ENCODE assay signal across 11 mouse cellular contexts in the genomic region with DNA sequence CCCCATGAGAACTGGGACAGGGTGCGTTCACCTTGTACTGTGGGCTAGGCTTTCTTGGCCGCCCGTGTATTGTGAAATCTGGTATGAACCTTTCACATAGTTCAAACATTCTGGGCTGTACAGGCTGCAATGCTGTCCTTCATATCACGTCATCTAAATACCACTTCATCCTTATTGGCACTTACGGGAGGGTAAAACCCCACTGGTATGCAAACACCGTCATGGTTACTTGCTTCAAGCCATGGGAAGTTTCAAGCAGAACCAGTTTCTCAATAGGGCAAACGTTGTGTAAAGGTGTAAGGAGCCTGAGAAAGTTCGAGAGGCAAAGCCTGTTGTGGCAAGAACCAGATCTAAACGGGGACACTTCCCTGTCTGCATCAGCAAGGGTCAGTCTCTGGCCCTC. TPM values are rescaled to one million over a fixed set of nuclear protein-coding genes. Genes with fewer than 3 reads are reported as not detected.
DNase-seq lines count a peak whose midpoint lies in the region; ATAC-seq lines count a peak whose summit lies in the region.
"Had no signal": no experiment of that assay in that cellular context is flagged by ENCODE, and none has a peak within 500 bp of the region (broad histone marks: within the 10 kb centered on the region; RNA-seq: fewer than 3 reads in every experiment).

No protein-coding gene starts in this region.

- H3K27ac ChIP-seq in liver, embryonic 15.5 days (replicated peaks) = no peak overlapping the region
- no peak overlapping the region for H3K27ac ChIP-seq in liver, embryonic 12.5 days
- no peak overlapping the region for H3K27ac ChIP-seq in stomach, embryonic 14.5 days (ENCODE audit: low read length)

- intact Hi-C loops in heart, postnatal 25 days (cut with DNase I) = no loop called here

- H3K27me3 ChIP-seq in liver, embryonic 15.5 days = no peaks in the 10 kb centered on the region; the same call in 1 of the 2 replicates
- H3K27me3 ChIP-seq in liver, embryonic 12.5 days (replicated peaks) = no peaks in the 10 kb centered on the region
- H3K27me3 ChIP-seq in stomach, embryonic 14.5 days (ENCODE audit: control insufficient read depth, insufficient read depth, low read length) = no peaks in the 10 kb centered on the region

- H3K9ac ChIP-seq in liver, embryonic 15.5 days = no peak overlapping the region
- H3K9ac ChIP-seq in liver, embryonic 12.5 days = no peak overlapping the region
- no peak overlapping the region for H3K9ac ChIP-seq in stomach, embryonic 14.5 days (replicated peaks; ENCODE audit: low read depth, low read length)

- no peak overlapping the region for H3K4me2 ChIP-seq in liver, embryonic 15.5 days
- H3K4me2 ChIP-seq in liver, embryonic 12.5 days = no peak overlapping the region
- no peak overlapping the region for H3K4me2 ChIP-seq in stomach, embryonic 14.5 days (replicated peaks; ENCODE audit: low read depth, low read length)
- H3K4me2 ChIP-seq: heart, embryonic 11.5 days had no signal

- WGBS in liver, embryonic 15.5 days (ENCODE audit: insufficient replicate concordance) = 56% methylated on average over 9 of the region's 9 CpGs
- 73% methylated on average over 9 of the region's 9 CpGs for WGBS in liver, embryonic 12.5 days (ENCODE audit: insufficient replicate concordance)
- WGBS in stomach, embryonic 14.5 days = 65% methylated on average over 9 of the region's 9 CpGs

- peaks cover 13% of the 10 kb centered on the region for H3K4me1 ChIP-seq in liver, embryonic 15.5 days (replicated peaks)
- no peaks in the 10 kb centered on the region for H3K4me1 ChIP-seq in liver, embryonic 12.5 days
- H3K4me1 ChIP-seq in stomach, embryonic 14.5 days (ENCODE audit: control insufficient read depth, insufficient read depth, low read length) = no peaks in the 10 kb centered on the region

- no peaks in the 10 kb centered on the region for H3K36me3 ChIP-seq in liver, embryonic 15.5 days (replicated peaks)
- no peaks in the 10 kb centered on the region for H3K36me3 ChIP-seq in liver, embryonic 12.5 days
- no peaks in the 10 kb centered on the region for H3K36me3 ChIP-seq in stomach, embryonic 14.5 days (ENCODE audit: control insufficient read depth, insufficient read depth, low read length)

- no peaks in the 10 kb centered on the region for H3K9me3 ChIP-seq in liver, embryonic 15.5 days (replicated peaks)
- H3K9me3 ChIP-seq in liver, embryonic 12.5 days (replicated peaks) = no peaks in the 10 kb centered on the region
- H3K9me3 ChIP-seq in stomach, embryonic 14.5 days (ENCODE audit: control insufficient read depth, low read depth, low read length) = no peaks in the 10 kb centered on the region

- peak; percentile 64; the same call in 1 of the 2 replicates for ATAC-seq in liver, embryonic 15.5 days (ENCODE audit: insufficient read depth)
- no peak for ATAC-seq in liver, embryonic 12.5 days
- peak; percentile 65 for ATAC-seq in stomach, embryonic 14.5 days (ENCODE audit: insufficient number of reproducible peaks, insufficient read depth, low FRiP score, low read depth)

- H3K4me3 ChIP-seq in liver, embryonic 15.5 days (replicated peaks) = no peak overlapping the region
- H3K4me3 ChIP-seq in liver, embryonic 12.5 days = no peak overlapping the region
- H3K4me3 ChIP-seq in stomach, embryonic 14.5 days (ENCODE audit: low read depth, low read length) = no peak overlapping the region

- peak; percentile 99 for DNase-seq in gonadal fat pad, adult 2 months (ENCODE audit: low read depth)
- DNase-seq in lung, adult 18-20 months = peak; percentile 86 to 92
- DNase-seq in left cerebral cortex, adult 8-10 months (ENCODE audit: low spot score in 2 of 2) = no peak
- DNase-seq in heart, postnatal 25 days (ENCODE audit: low spot score) = no peak
- no peak for DNase-seq in gastrocnemius, postnatal 4 days (ENCODE audit: low spot score in 2 of 2)
- DNase-seq: adrenal gland, adult 8-10 months; cerebellum, adult 9-10 months had no signal

RNA-seq across cellular contexts. Expression of a gene that starts 10.2 kb away (rescaled TPM):
- 5.1 TPM in 2 replicates for polyA plus RNA-seq in liver, embryonic 15.5 days (2015; fragmentation: Nextera tagmentation; extraction: Ambion mirVana)
- polyA plus RNA-seq in liver, embryonic 12.5 days (2016; fragmentation: Nextera tagmentation; extraction: Ambion mirVana) = 6.6 and 6.7 TPM in 2 replicates
- 11.4 and 14.1 TPM in 2 replicates for polyA plus RNA-seq in gonadal fat pad, adult 2 months (2012; rRNA removed)
- 19.2 and 21.4 TPM in 2 replicates for polyA plus RNA-seq in stomach, embryonic 14.5 days (2014; fragmentation: Nextera tagmentation; extraction: Ambion mirVana)
- total RNA-seq in left cerebral cortex, adult 8-10 months (2022) = 10 to 100 TPM in 3 of 4 experiments, 1 to 10 TPM in 1; 9.9 to 16.3 (median 14.0) TPM
- 10 to 100 TPM; 22.8 TPM for total RNA-seq in heart, postnatal 25 days (2021)
- total RNA-seq in gastrocnemius, postnatal 4 days (2021) = 10 to 100 TPM; 27.8 to 29.7 TPM

RNA-seq across cellular contexts. Expression of a gene that starts 27.3 kb away (rescaled TPM):
- polyA plus RNA-seq in liver, embryonic 15.5 days (2015; fragmentation: Nextera tagmentation; extraction: Ambion mirVana) = 2.1 and 2.4 TPM in 2 replicates
- polyA plus RNA-seq in liver, embryonic 12.5 days (2016; fragmentation: Nextera tagmentation; extraction: Ambion mirVana) = 1.2 and 1.8 TPM in 2 replicates
- polyA plus RNA-seq in gonadal fat pad, adult 2 months (2012; rRNA removed) = 17.4 and 18.0 TPM in 2 replicates
- 3.5 and 4.1 TPM in 2 replicates for polyA plus RNA-seq in stomach, embryonic 14.5 days (2014; fragmentation: Nextera tagmentation; extraction: Ambion mirVana)
- total RNA-seq in left cerebral cortex, adult 8-10 months (2022) = 10 to 100 TPM; 39.0 to 45.3 (median 42.1) TPM
- total RNA-seq in heart, postnatal 25 days (2021) = 10 to 100 TPM; 11.5 to 12.1 TPM
- 1 to 10 TPM; 4.1 to 4.7 TPM for total RNA-seq in gastrocnemius, postnatal 4 days (2021)

Comparison
In these comparisons a context has a peak if more than half of its experiments do, and no peak if none do; other contexts are left out.
1. DNase-seq: peak in gonadal fat pad, adult 2 months (single experiment) and lung, adult 18-20 months (2 of 2); none in left cerebral cortex, adult 8-10 months (0 of 2), heart, postnatal 25 days (single experiment) and gastrocnemius, postnatal 4 days (0 of 2).